Mouse (Mus musculus) cerebellum, postnatal 36 days (tissue): ENCODE data around the gene Ercc1.

Experiments used
- DNase-seq, 2 experiments: peaks; one replicate each; pipeline ENCODE4 v3.0.0; 2021 to 2022; ENCODE audit warnings: mixed read lengths in 2 of 2

The Ercc1 gene

GRCm38 (mm10) chr7:19375368-19375767 lies 30.8 kb downstream of the Ercc1 start:
- no peak for DNase-seq

- no peak for DNase-seq
These were observed 31.4 kb downstream of the Ercc1 start for GRCm38 (mm10) chr7:19376019-19376418.

GRCm38 (mm10) chr7:19378049-19378448 lies 33.5 kb downstream of the Ercc1 start:
- no peak for DNase-seq

- DNase-seq: peak; percentile 98 to 99
These were observed 37.0 kb downstream of the Ercc1 start, which contains the start of gene Ercc2 for GRCm38 (mm10) chr7:19381377-19382165. Gene Ercc2 (plus strand): TSS chr7:19382010.

GRCm38 (mm10) chr7:19382166-19382541 lies 37.6 kb downstream of the Ercc1 start:
- DNase-seq: no peak

GRCm38 (mm10) chr7:19383708-19384107 lies 39.1 kb downstream of the Ercc1 start:
- DNase-seq: no peak

GRCm38 (mm10) chr7:19388699-19389413 lies 44.3 kb downstream of the Ercc1 start:
- DNase-seq: no peak

- DNase-seq: no peak
These were observed 49.9 kb downstream of the Ercc1 start for GRCm38 (mm10) chr7:19394484-19394883.

- DNase-seq: no peak
These were observed 55.1 kb downstream of the Ercc1 start for GRCm38 (mm10) chr7:19399496-19400280.

- DNase-seq: no peak
These were observed 56.4 kb downstream of the Ercc1 start for GRCm38 (mm10) chr7:19400946-19401345.

GRCm38 (mm10) chr7:19402535-19403112 lies 58.0 kb downstream of the Ercc1 start:
- DNase-seq: no peak

- peak in 1 of 2 experiments; percentile 37 for DNase-seq
These were observed 59.2 kb downstream of the Ercc1 start, which contains the start of gene Klc3 for GRCm38 (mm10) chr7:19403731-19404296. Gene Klc3 (minus strand): TSS chr7:19404104.

- DNase-seq: no peak
These were observed 59.9 kb downstream of the Ercc1 start, which contains the start of gene Ckm for GRCm38 (mm10) chr7:19404476-19404875. Gene Ckm (plus strand): TSS chr7:19404776.

- peak; percentile 81 to 84 for DNase-seq
These were observed 60.8 kb downstream of the Ercc1 start for GRCm38 (mm10) chr7:19405417-19405816.
